Mouse (Mus musculus) forebrain, embryonic 14.5 days (tissue): ENCODE measurements around the gene Hspb1. TPM values are rescaled to one million over a fixed set of nuclear protein-coding genes. Genes with fewer than 3 reads are reported as not detected.

Source experiments
- ATAC-seq: fragments of 200-750 bp; cut with Nextera tagmentation; 2 replicates; pipeline ENCODE4 v1.8.0; 2017; ENCODE audit warnings: mild to moderate bottlenecking, moderate library complexity
- DNase-seq: peaks from one replicate; pipeline ENCODE4 v3.0.0-alpha.2; 2015; ENCODE audit warnings: low spot score
- H3K27ac ChIP-seq: fragments of 300-500 bp; sonication (generic); 2 replicates; pipeline ENCODE4 v1.5.1; 2014; ENCODE audit warnings: low read depth, mild to moderate bottlenecking, control low read depth, low read length, moderate library complexity
- H3K27me3 ChIP-seq: fragments of 300-500 bp; sonication (generic); replicated peaks from 2 replicates; pipeline ENCODE4 v1.6.1; 2014; ENCODE audit warnings: low read length, control low read depth, mixed read lengths; ENCODE audit not compliant: control insufficient read depth, insufficient read depth
- H3K36me3 ChIP-seq: fragments of 300-500 bp; sonication (generic); 2 replicates; pipeline ENCODE4 v1.6.1; 2014; ENCODE audit warnings: low read length, control low read depth; ENCODE audit not compliant: control insufficient read depth, insufficient read depth
- H3K4me1 ChIP-seq: fragments of 300-500 bp; sonication (generic); 2 replicates; pipeline ENCODE4 v1.6.1; 2014; ENCODE audit warnings: antibody characterized with exemption, low read length, control low read depth; ENCODE audit not compliant: control insufficient read depth, insufficient read depth
- H3K4me2 ChIP-seq: fragments of 300-500 bp; sonication (generic); 2 replicates; pipeline ENCODE4 v1.6.1; 2014; ENCODE audit warnings: mild to moderate bottlenecking, control low read depth, low read length
- H3K4me3 ChIP-seq: fragments of 300-500 bp; sonication (generic); 2 replicates; pipeline ENCODE4 v1.5.1; 2014; ENCODE audit warnings: low read depth, low read length, control low read depth
- H3K9ac ChIP-seq: fragments of 300-500 bp; sonication (generic); 2 replicates; pipeline ENCODE4 v1.6.1; 2014; ENCODE audit warnings: mild to moderate bottlenecking, low read length, control low read depth, moderate library complexity
- H3K9me3 ChIP-seq: fragments of 300-500 bp; sonication (generic); replicated peaks from 2 replicates; pipeline ENCODE4 v1.6.1; 2016; ENCODE audit warnings: low read length, control low read depth, mixed read lengths; ENCODE audit not compliant: control insufficient read depth
- WGBS: fragments of 180-500 bp; shearing (Covaris S2); extraction: QIAGEN DNeasy Blood & Tissue Kit; methylation state at CpG from one replicate; pipeline ENCODE4 v1.1.7; 2014; 5-methylcytosine and 5-hydroxymethylcytosine counted together
- polyA plus RNA-seq: library from polyadenylated mRNA; unstranded; fragments of >200 nt; fragmentation: Nextera tagmentation; extraction: Ambion mirVana; gene quantifications from 2 replicates; pipeline ENCODE4 v1.2.1, GENCODE M21; 2014

The Hspb1 gene
- polyA plus RNA-seq, 1 experiment from 2014 or later, result 6.6 TPM

DNA sequence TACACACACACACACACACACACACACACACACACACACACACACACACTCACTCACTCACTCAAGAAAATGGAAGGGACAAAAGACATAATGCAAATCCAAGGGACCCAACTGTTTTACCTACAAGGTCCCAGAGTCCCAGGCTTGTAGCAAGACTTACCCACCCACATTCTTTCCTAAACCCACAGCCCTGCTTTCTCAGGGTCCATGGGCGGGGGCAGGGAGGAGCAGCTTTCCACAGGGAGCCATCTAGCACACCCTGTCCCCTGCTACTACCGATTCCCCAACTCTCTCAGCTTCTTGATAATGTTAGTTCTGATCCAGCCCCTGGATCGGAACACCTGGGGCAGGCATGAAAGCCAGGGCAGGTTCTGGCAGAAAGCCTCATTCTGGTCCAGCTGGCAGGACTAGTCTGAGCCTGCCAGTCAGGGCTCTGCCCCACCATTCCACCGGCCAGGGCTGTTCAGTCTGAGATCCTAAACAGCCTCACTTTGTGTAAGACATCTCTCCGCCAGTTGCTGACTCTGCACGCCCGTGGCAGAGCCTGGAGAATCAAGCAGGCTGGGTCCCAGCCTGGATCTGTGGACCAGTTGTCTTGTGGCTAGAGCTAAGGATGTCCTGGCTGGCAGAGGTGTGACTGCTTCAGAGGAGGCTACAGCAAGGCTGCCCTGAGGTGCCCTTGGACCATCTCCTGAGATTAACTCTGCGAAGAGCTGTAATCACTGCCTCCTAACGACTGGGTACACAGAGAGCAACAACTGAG is 5.1 kb downstream of the Hspb1 start:
- H3K4me2 ChIP-seq, result no peak overlapping the region
- H3K4me3 ChIP-seq, result no peak overlapping the region
- H3K36me3 ChIP-seq, result no peaks in the 10 kb centered on the region
- no peaks in the 10 kb centered on the region for H3K9me3 ChIP-seq
- no peak overlapping the region for H3K9ac ChIP-seq
- no peak overlapping the region for H3K27ac ChIP-seq
- DNase-seq, result no peak
- ATAC-seq, result no peak
- H3K4me1 ChIP-seq, result peaks cover 2% of the 10 kb centered on the region
- 53% methylated on average over 9 of the region's 9 CpGs for WGBS
- H3K27me3 ChIP-seq, result peaks cover 24% of the 10 kb centered on the region

GRCm38 (mm10) chr5:135894958-135895357 is 7.2 kb downstream of the Hspb1 start:
- Histone ChIP-seq H3K27me3 (peaks cover 12% of the 10 kb centered on the region), H3K4me1 (no peaks in the 10 kb centered on the region), H3K27ac (no peak overlapping the region), H3K4me2 (no peak overlapping the region), H3K9me3 (no peaks in the 10 kb centered on the region), H3K4me3 (no peak overlapping the region), H3K9ac (no peak overlapping the region), H3K36me3 (no peaks in the 10 kb centered on the region)
- DNase-seq (no peak), ATAC-seq (no peak)
- WGBS, result 84% methylated on average over 6 of the region's 6 CpGs

- Histone ChIP-seq H3K4me1 (0 out of 2 replicates have a peak, but pooled peaks cover under 1% of the 10 kb centered on the region), H3K36me3 (no peaks in the 10 kb centered on the region), H3K27ac (no peak overlapping the region), H3K4me3 (no peak overlapping the region), H3K27me3 (no peaks in the 10 kb centered on the region), H3K9ac (no peak overlapping the region), H3K9me3 (no peaks in the 10 kb centered on the region), H3K4me2 (no peak overlapping the region)
- ATAC-seq (no peak), DNase-seq (peak; percentile 68)
- 21% methylated on average over 3 of the region's 3 CpGs for WGBS
Measured at GRCm38 (mm10) chr5:135898028-135898427, 10.3 kb downstream of the Hspb1 start.

DNA sequence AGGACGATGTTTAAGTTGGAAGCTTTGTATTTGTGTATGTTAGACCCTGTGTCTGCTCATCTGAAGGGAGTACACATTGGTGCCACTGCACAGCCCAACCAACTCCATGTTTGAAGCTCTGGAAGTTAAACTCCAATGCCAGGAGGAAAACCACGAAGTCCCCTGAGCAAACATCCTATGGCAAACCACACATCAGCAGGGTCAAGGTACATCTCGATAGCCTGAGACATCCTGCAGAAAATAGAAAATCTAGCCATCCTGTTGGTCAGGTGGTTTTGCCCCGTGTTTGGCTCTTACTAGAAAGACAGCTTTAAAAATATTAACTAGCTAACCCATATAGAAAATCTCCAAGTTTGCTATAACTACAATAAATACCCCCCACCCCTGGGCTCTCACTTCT is 11.3 kb downstream of the Hspb1 start:
- peaks cover 7% of the 10 kb centered on the region; the same call in 1 of the 2 replicates for H3K4me1 ChIP-seq
- no peaks in the 10 kb centered on the region for H3K9me3 ChIP-seq
- H3K36me3 ChIP-seq, result no peaks in the 10 kb centered on the region
- DNase-seq (no peak), ATAC-seq (no peak)
- no peaks in the 10 kb centered on the region for H3K27me3 ChIP-seq
- H3K9ac ChIP-seq, result no peak overlapping the region
- WGBS, result 83% methylated on average over 4 of the region's 4 CpGs
- H3K4me3 ChIP-seq, result no peak overlapping the region
- no peak overlapping the region for H3K27ac ChIP-seq
- H3K4me2 ChIP-seq, result no peak overlapping the region

- Histone ChIP-seq H3K4me2 (no peak overlapping the region), H3K27me3 (no peaks in the 10 kb centered on the region), H3K36me3 (peaks cover 4% of the 10 kb centered on the region; the same call in 1 of the 2 replicates), H3K4me1 (peaks cover 7% of the 10 kb centered on the region; the same call in 1 of the 2 replicates), H3K4me3 (no peak overlapping the region), H3K9me3 (no peaks in the 10 kb centered on the region), H3K9ac (no peak overlapping the region), H3K27ac (no peak overlapping the region)
- ATAC-seq, result no peak
- WGBS, result 42% methylated on average over 4 of the region's 4 CpGs
- no peak for DNase-seq
Measured at GRCm38 (mm10) chr5:135899833-135900232, 12.1 kb downstream of the Hspb1 start.

GRCm38 (mm10) chr5:135900701-135901100 is 13.0 kb downstream of the Hspb1 start:
- H3K9ac ChIP-seq, result no peak overlapping the region
- no peak for ATAC-seq
- H3K4me1 ChIP-seq, result peaks cover 7% of the 10 kb centered on the region; the same call in 1 of the 2 replicates
- no peak overlapping the region for H3K4me2 ChIP-seq
- peaks cover 6% of the 10 kb centered on the region for H3K36me3 ChIP-seq
- no peak overlapping the region for H3K4me3 ChIP-seq
- DNase-seq, result no peak
- no peaks in the 10 kb centered on the region for H3K9me3 ChIP-seq
- 85% methylated on average over 3 of the region's 3 CpGs for WGBS
- H3K27ac ChIP-seq, result no peak overlapping the region
- no peaks in the 10 kb centered on the region for H3K27me3 ChIP-seq

DNA sequence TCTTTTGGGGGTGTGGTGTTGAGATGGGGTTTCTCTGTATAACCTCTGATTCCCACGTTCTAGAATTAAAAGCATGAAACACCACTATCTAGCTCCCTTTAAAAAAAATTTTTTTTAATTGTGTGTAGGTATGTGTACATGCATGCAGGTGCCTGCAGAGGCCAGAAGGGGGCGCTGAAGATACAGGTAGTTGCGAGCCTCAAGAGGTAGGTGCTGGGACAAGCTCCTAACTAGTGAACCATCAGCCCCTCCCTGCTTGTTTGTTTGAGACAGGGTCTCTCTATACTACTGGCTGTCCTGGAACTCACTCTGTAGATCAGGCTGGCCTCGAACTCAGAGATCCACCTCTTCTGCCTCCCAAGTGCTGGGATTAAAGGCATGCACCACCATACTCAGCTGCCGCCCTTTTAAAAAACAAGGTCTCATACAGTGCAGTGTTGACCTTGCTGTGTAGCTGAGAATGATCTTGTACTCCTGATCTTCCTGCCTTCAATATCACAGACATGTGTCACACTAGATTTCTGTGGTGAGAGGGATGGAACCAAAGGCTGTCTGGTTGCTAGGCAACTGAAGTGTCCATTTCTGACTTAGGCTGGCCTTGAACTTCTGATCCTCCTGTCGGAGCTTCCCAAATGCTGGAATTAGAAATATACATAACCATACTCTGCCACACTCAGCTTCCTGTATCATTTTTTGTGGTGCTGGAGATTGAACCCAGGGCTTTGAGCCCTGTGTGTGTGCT is 13.8 kb downstream of the Hspb1 start:
- Histone ChIP-seq H3K4me3 (no peak overlapping the region), H3K27me3 (no peaks in the 10 kb centered on the region), H3K4me1 (peaks cover 7% of the 10 kb centered on the region; the same call in 1 of the 2 replicates), H3K27ac (no peak overlapping the region), H3K9ac (no peak overlapping the region), H3K36me3 (peaks cover 12% of the 10 kb centered on the region), H3K4me2 (no peak overlapping the region), H3K9me3 (no peaks in the 10 kb centered on the region)
- no peak for ATAC-seq
- 66% methylated on average over 6 of the region's 6 CpGs for WGBS
- DNase-seq, result no peak

DNA sequence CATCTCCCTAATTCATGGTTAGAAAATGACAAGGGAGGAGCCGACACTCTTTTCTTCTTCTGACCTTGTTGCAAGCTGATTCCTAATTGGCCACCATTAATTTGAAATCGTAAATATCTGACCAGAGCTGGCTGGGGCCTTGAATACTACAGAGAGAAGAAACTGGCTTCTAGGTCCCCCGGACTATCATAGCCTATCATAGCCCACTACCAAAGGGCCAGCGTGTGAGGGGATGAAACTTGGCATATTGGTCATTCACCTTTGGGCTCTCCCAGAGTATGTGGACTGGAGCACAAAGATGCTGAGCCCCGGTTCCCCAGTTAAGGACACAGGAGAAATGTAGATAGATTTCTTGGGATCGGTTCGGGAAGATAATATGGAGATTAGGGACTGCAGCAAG is 15.3 kb downstream of the Hspb1 start:
- DNase-seq, result no peak
- Histone ChIP-seq H3K27ac (peak overlapping the region; percentile 79), H3K4me1 (peaks cover 7% of the 10 kb centered on the region; the same call in 1 of the 2 replicates), H3K27me3 (no peaks in the 10 kb centered on the region), H3K9ac (peak overlapping the region; percentile 49; the same call in 1 of the 2 replicates), H3K4me2 (peak overlapping the region; percentile 65), H3K4me3 (peak overlapping the region; percentile 26), H3K9me3 (no peaks in the 10 kb centered on the region), H3K36me3 (peaks cover 28% of the 10 kb centered on the region)
- 24% methylated on average over 7 of the region's 7 CpGs for WGBS
- ATAC-seq, result peak; percentile 8; the same call in 1 of the 2 replicates
